Mouse (Mus musculus): ENCODE measurements at regions not wholly inside any gene's neighbourhood (a gene's known extent, or its start where the extent isn't known, plus 50 kb on each side); places are given as distances from the start of the nearest gene placed in this dataset.

DNA sequence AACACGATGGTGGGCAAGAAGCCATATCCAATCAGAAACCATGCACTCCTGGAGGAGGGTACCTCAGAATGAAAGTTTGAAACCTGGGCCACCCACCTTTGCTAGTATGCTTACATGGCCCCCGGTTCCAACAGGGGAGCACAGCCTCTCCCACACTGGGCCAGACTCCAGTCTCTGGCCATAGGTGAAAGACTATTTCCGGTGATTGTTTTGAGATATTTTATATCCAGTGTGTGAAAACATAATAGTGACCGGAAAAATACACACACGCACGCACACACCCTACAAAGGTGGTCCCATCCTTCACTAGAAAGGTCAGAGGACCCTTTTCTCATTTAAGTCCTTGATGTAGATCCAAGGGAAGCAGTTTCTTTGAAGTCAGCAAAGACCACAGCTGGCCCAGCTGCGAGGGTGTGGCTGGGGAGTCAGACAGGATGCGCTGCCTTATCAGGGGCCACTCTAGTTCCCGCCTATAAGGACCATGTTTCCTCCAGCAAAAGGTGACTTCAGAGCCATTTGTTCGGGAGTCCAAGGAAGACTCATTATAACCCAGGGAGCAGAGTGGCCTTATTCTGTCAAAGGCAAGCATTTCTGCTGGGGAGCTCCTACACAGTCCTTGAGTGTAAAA is 206.0 kb downstream of the Zfp36l1 start:
- TF ChIP-seq CTCF (IDR thresholded peaks at IDR 0.05) (no peak), EP300 (IDR thresholded peaks at IDR 0.05) (no peak; the same call in 1 of the 2 replicates)

All from lung, postnatal 0 days (tissue).